Mouse (Mus musculus): ENCODE data around the gene Aph1a. TPM values are rescaled to one million over a fixed set of nuclear protein-coding genes. Genes with fewer than 3 reads are reported as not detected.

Aph1a gene
- polyA plus RNA-seq, 1 experiment from 2014 or later, result 11.8 TPM

DNA sequence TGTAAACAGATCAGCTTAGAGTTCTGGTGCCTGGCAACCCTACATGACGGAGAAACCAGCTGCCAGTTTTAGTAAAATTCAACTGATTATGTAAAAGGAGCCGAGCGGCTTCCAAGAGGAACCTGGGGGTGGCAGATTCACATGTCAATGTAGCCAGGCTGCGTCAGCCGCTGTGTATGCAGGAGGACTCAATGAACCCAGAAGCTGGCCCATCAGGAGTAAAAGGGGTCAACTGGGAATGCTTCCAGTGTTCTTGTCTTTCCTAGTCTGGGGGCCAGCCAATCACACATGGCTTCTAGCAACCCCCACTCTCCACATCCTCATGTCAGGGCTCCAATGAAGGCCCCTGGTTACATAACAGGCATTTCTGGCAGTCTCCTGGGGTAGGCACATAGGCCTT lies 28.7 kb upstream of the Aph1a start:
- H3K27me3 ChIP-seq, result no peaks in the 10 kb centered on the region
- H3K9ac ChIP-seq, result no peak overlapping the region
- H3K4me3 ChIP-seq (replicated peaks), result no peak overlapping the region
- H3K9me3 ChIP-seq (replicated peaks), result no peaks in the 10 kb centered on the region
- no peak overlapping the region for H3K4me2 ChIP-seq
- no peak overlapping the region for H3K27ac ChIP-seq (replicated peaks)
- H3K4me1 ChIP-seq (replicated peaks), result peaks cover under 1% of the 10 kb centered on the region
- WGBS (ENCODE audit: insufficient replicate concordance), result 84% methylated on average over 5 of the region's 5 CpGs
- ATAC-seq (ENCODE audit: insufficient read depth), result no peak
- peaks cover 58% of the 10 kb centered on the region for H3K36me3 ChIP-seq (replicated peaks)

- ATAC-seq (ENCODE audit: insufficient read depth), result no peak
- H3K27ac ChIP-seq (replicated peaks), result no peak overlapping the region
- 85% methylated on average over 20 of the region's 20 CpGs for WGBS (ENCODE audit: insufficient replicate concordance)
- no peaks in the 10 kb centered on the region for H3K9me3 ChIP-seq (replicated peaks)
- no peak overlapping the region for H3K9ac ChIP-seq
- H3K4me2 ChIP-seq, result no peak overlapping the region
- H3K27me3 ChIP-seq, result no peaks in the 10 kb centered on the region
- peaks cover 60% of the 10 kb centered on the region for H3K36me3 ChIP-seq (replicated peaks)
- no peak overlapping the region for H3K4me3 ChIP-seq (replicated peaks)
- peaks cover 6% of the 10 kb centered on the region for H3K4me1 ChIP-seq (replicated peaks)
Observed at GRCm38 (mm10) chr3:95865571-95865970, 28.2 kb upstream of the Aph1a start.

DNA sequence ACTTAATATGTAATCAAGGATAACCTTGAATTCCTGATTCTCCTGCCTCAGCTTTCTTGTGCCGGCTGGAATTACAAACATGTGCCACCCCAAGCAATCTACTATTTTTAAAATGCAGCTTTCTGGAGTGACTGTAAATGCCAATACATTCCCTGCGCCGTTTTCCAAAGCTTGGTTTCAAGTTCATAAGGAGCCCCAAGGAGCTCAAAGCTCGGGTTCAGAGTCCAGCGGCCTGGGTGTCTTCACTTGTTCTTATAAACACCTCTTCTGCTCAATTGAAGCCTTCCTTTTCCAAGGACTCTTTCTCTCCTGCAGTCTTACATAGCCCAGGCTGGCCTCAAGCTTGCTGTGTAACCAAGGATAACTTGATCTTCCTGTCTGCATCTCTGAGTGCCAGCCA lies 27.7 kb upstream of the Aph1a start:
- H3K36me3 ChIP-seq (replicated peaks), result peaks cover 60% of the 10 kb centered on the region
- no peak overlapping the region for H3K9ac ChIP-seq
- H3K9me3 ChIP-seq (replicated peaks), result no peaks in the 10 kb centered on the region
- H3K4me2 ChIP-seq, result no peak overlapping the region
- no peak overlapping the region for H3K4me3 ChIP-seq (replicated peaks)
- 81% methylated on average over 5 of the region's 5 CpGs for WGBS (ENCODE audit: insufficient replicate concordance)
- no peak overlapping the region for H3K27ac ChIP-seq (replicated peaks)
- no peaks in the 10 kb centered on the region for H3K27me3 ChIP-seq
- no peak for ATAC-seq (ENCODE audit: insufficient read depth)
- peaks cover 11% of the 10 kb centered on the region for H3K4me1 ChIP-seq (replicated peaks)

GRCm38 (mm10) chr3:95867408-95867807 lies 26.4 kb upstream of the Aph1a start:
- Histone ChIP-seq H3K4me2 (no peak overlapping the region), H3K9ac (no peak overlapping the region), H3K4me1 (replicated peaks) (peaks cover 17% of the 10 kb centered on the region), H3K27me3 (no peaks in the 10 kb centered on the region), H3K36me3 (replicated peaks) (peaks cover 60% of the 10 kb centered on the region), H3K9me3 (replicated peaks) (no peaks in the 10 kb centered on the region), H3K4me3 (replicated peaks) (no peak overlapping the region), H3K27ac (replicated peaks) (no peak overlapping the region)
- no peak for ATAC-seq (ENCODE audit: insufficient read depth)
- 86% methylated on average over 2 of the region's 2 CpGs for WGBS (ENCODE audit: insufficient replicate concordance)

GRCm38 (mm10) chr3:95870976-95871375 lies 22.8 kb upstream of the Aph1a start:
- H3K36me3 ChIP-seq (replicated peaks), result peaks cover 32% of the 10 kb centered on the region
- H3K4me2 ChIP-seq, result peak overlapping the region; percentile 76
- WGBS (ENCODE audit: insufficient replicate concordance), result 3% methylated on average over 15 of the region's 15 CpGs
- no peaks in the 10 kb centered on the region for H3K27me3 ChIP-seq
- H3K27ac ChIP-seq (replicated peaks), result peak overlapping the region; percentile 85
- H3K9ac ChIP-seq, result peak overlapping the region; percentile 71
- H3K4me1 ChIP-seq (replicated peaks), result peaks cover 36% of the 10 kb centered on the region
- peak overlapping the region; percentile 70 for H3K4me3 ChIP-seq (replicated peaks)
- H3K9me3 ChIP-seq (replicated peaks), result no peaks in the 10 kb centered on the region
- peak; percentile 49 for ATAC-seq (ENCODE audit: insufficient read depth)

DNA sequence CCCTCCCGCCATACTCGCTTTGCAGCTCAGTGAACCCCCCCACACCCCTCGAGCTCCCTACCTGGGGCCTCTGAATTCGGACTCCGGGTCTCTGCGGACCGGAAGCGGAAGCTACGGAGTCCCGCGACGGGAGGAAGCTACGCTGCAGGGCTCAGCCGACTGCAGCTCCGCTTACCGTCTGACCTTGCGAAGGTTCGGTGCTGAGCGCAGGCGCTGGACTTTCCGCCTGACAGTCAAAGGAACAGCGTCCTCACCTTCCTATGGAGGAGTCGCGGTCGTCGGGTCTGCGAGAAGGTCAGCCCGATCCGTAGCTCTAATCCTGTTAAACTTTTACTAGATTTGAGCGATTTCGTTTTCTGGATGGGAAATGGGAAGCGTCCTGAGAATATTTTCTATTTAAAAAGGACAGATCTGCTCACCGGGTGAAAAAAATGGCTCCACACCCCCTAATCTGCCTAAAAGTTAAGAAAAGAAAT lies 22.3 kb upstream of the Aph1a start, which contains the start of gene Mrps21:
Gene Mrps21, minus strand, starts transcription at position 128 of the 476 bp plus-strand sequence.
- H3K4me1 ChIP-seq (replicated peaks), result peaks cover 36% of the 10 kb centered on the region
- under 1% methylated on average over 33 of the region's 33 CpGs for WGBS (ENCODE audit: insufficient replicate concordance)
- H3K27ac ChIP-seq (replicated peaks), result peak within 1 kb of the TSS; percentile 85
- H3K27me3 ChIP-seq, result no peaks in the 10 kb centered on the region
- H3K4me3 ChIP-seq (replicated peaks), result peak within 1 kb of the TSS; percentile 70
- peak; percentile 94 for ATAC-seq (ENCODE audit: insufficient read depth)
- H3K9ac ChIP-seq, result peak within 1 kb of the TSS; percentile 71
- peak within 1 kb of the TSS; percentile 76 for H3K4me2 ChIP-seq
- H3K36me3 ChIP-seq (replicated peaks), result peaks cover 27% of the 10 kb centered on the region
- no peaks in the 10 kb centered on the region for H3K9me3 ChIP-seq (replicated peaks)

DNA sequence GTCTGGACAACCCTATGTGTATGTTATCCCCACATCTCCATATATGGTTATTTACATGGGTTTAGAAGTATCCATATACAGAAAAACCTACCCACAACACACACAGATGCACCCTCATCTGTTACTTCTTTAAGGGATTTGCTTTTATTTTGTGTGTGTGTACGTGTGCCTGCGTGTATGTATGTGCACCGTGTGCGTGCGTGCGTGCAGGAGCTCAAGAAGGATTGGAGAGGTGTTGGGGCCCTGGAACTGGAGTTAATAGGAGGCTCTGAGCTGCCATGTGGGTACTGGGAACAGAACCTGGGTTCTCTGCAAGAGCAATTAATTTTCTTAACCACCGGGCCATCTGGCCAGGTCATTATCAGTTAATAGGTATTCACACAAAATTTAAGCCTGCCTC lies 21.7 kb upstream of the Aph1a start:
- no peak for ATAC-seq (ENCODE audit: insufficient read depth)
- Histone ChIP-seq H3K36me3 (replicated peaks) (peaks cover 24% of the 10 kb centered on the region), H3K9me3 (replicated peaks) (no peaks in the 10 kb centered on the region), H3K4me1 (replicated peaks) (peaks cover 36% of the 10 kb centered on the region), H3K27me3 (no peaks in the 10 kb centered on the region), H3K9ac (peak overlapping the region; percentile 71), H3K27ac (replicated peaks) (peak overlapping the region; percentile 85), H3K4me3 (replicated peaks) (peak overlapping the region; percentile 70), H3K4me2 (peak overlapping the region; percentile 76)
- 58% methylated on average over 7 of the region's 7 CpGs for WGBS (ENCODE audit: insufficient replicate concordance)

DNA sequence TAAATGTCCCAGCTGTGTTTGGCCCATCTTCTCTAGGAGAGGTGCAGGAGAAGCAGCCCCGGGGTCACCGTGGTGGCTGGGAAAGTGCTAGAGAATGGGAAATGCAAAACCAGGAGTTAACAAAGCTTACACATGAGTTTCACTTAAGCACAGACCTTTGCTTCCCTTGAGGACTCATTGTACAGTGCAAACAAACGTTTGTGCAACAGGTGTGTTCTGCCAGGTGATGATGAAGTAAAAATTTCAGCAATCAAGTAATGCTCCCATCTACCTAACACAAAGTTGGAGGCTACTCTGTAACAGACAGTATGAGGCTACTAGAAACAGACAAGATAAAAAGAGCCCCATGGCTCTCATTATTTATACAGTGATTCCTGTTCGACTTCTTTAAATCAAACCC lies 14.7 kb upstream of the Aph1a start:
- Histone ChIP-seq H3K9ac (no peak overlapping the region), H3K4me3 (replicated peaks) (no peak overlapping the region), H3K36me3 (replicated peaks) (no peaks in the 10 kb centered on the region), H3K27ac (replicated peaks) (no peak overlapping the region), H3K27me3 (peaks cover 30% of the 10 kb centered on the region), H3K4me2 (no peak overlapping the region), H3K9me3 (replicated peaks) (no peaks in the 10 kb centered on the region), H3K4me1 (replicated peaks) (peaks cover 38% of the 10 kb centered on the region)
- 68% methylated on average over 4 of the region's 4 CpGs for WGBS (ENCODE audit: insufficient replicate concordance)
- no peak for ATAC-seq (ENCODE audit: insufficient read depth)

DNA sequence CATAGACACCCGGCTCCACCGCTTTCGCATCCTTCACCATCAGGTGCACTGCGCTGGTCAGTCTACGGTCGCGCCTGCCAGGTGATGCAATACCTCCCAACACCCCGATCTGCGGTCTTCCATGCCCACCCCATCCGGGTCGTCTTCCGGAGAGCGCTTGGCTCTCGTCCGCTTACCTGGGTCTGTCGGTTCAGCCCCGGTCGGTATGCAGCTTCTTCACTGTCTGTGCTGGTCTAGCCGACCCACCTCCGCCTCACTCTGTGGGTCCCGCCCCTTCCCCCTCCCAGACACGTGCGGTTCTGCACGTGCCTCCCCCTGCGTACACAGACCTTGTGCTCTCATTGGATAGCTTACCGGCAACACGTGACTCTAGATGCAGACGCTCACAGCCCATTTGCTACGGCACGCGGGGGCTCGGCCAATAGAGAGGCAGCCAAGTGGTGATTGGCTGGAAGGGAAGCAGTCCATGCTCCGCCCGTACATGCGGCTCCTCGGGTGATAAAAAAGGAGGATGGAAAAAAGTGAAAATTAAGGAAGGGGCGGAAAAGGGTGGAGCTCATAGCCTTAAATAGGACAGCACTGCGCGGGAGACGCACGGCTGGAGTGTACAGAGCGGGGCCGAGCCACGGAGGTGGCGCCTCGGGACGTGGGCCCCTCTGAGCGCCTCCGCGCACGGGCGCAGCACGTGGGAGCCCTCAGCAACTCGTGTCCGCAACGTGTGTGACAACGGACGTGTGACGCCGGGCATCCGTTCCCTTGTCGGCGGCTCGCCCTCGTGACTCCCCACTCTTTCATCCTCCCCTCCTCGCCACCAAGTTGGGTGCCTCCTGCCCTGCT lies 11.6 kb upstream of the Aph1a start, which contains the start of gene Ciart:
Gene Ciart, minus strand, starts transcription at position 273 of the 837 bp plus-strand sequence.
- H3K9me3 ChIP-seq (replicated peaks), result no peaks in the 10 kb centered on the region
- peaks cover 31% of the 10 kb centered on the region for H3K4me1 ChIP-seq (replicated peaks)
- peak; percentile 94 for ATAC-seq (ENCODE audit: insufficient read depth)
- H3K4me2 ChIP-seq, result peak within 1 kb of the TSS; percentile 95
- peak within 1 kb of the TSS; percentile 43; the same call in 1 of the 2 replicates for H3K9ac ChIP-seq
- H3K27me3 ChIP-seq, result peaks cover 39% of the 10 kb centered on the region
- H3K4me3 ChIP-seq (replicated peaks), result peak within 1 kb of the TSS; percentile 58
- H3K36me3 ChIP-seq (replicated peaks), result no peaks in the 10 kb centered on the region
- under 1% methylated on average over 66 of the region's 66 CpGs for WGBS (ENCODE audit: insufficient replicate concordance)
- H3K27ac ChIP-seq (replicated peaks), result no peak within 1 kb of the TSS

GRCm38 (mm10) chr3:95882816-95883425 lies 10.8 kb upstream of the Aph1a start:
- Histone ChIP-seq H3K4me3 (replicated peaks) (peak overlapping the region; percentile 58), H3K9ac (peak overlapping the region; percentile 43; the same call in 1 of the 2 replicates), H3K27ac (replicated peaks) (no peak overlapping the region), H3K9me3 (replicated peaks) (no peaks in the 10 kb centered on the region), H3K4me2 (peak overlapping the region; percentile 95), H3K4me1 (replicated peaks) (peaks cover 31% of the 10 kb centered on the region), H3K27me3 (peaks cover 39% of the 10 kb centered on the region), H3K36me3 (replicated peaks) (no peaks in the 10 kb centered on the region)
- WGBS (ENCODE audit: insufficient replicate concordance), result 3% methylated on average over 24 of the region's 24 CpGs
- no peak for ATAC-seq (ENCODE audit: insufficient read depth)

GRCm38 (mm10) chr3:95884400-95884799 lies 9.4 kb upstream of the Aph1a start:
- no peak for ATAC-seq (ENCODE audit: insufficient read depth)
- Histone ChIP-seq H3K9ac (no peak overlapping the region), H3K4me2 (no peak overlapping the region)

More at GRCm38 (mm10) chr3:95884400-95884799, 9.4 kb upstream of the Aph1a start:
- Histone ChIP-seq H3K27ac (replicated peaks) (no peak overlapping the region), H3K4me1 (replicated peaks) (peaks cover 31% of the 10 kb centered on the region), H3K4me3 (replicated peaks) (no peak overlapping the region), H3K36me3 (replicated peaks) (no peaks in the 10 kb centered on the region), H3K27me3 (peaks cover 39% of the 10 kb centered on the region), H3K9me3 (replicated peaks) (no peaks in the 10 kb centered on the region)
- 74% methylated on average over 5 of the region's 5 CpGs for WGBS (ENCODE audit: insufficient replicate concordance)

Data from liver, embryonic 15.5 days (tissue).